Mouse (Mus musculus) kidney, postnatal 0 days (tissue): Measurements from ENCODE around the gene Art4. TPM values are rescaled to one million over a fixed set of nuclear protein-coding genes. Genes with fewer than 3 reads are reported as not detected.
A peak's percentile ranks its signal among the peaks of the same experiment; 100 is the strongest.

Experiments
- ATAC-seq: fragments of 200-750 bp; cut with Nextera tagmentation; replicated peaks from 2 replicates; pipeline ENCODE4 v1.8.0; 2017; ENCODE audit warnings: low read depth, moderate number of reproducible peaks, moderate TSS enrichment, moderate library complexity; ENCODE audit not compliant: low FRiP score
- DNase-seq: peaks from one replicate; pipeline ENCODE4 v3.0.0-alpha.2; 2016; ENCODE audit warnings: low spot score
- H3K27ac ChIP-seq: fragments of 300-500 bp; sonication (generic); 2 replicates; pipeline ENCODE4 v1.5.1; 2014; ENCODE audit warnings: mild to moderate bottlenecking
- H3K27me3 ChIP-seq: fragments of 300-500 bp; sonication (generic); 2 replicates; pipeline ENCODE4 v1.6.1; 2014; ENCODE audit warnings: low read length, mixed read lengths; ENCODE audit not compliant: insufficient read depth
- H3K36me3 ChIP-seq: fragments of 300-500 bp; sonication (generic); 2 replicates; pipeline ENCODE4 v1.6.1; 2014; ENCODE audit warnings: low read length, mixed read lengths; ENCODE audit not compliant: insufficient read depth
- H3K4me1 ChIP-seq: fragments of 300-500 bp; sonication (generic); replicated peaks from 2 replicates; pipeline ENCODE4 v1.6.1; 2014; ENCODE audit warnings: antibody characterized with exemption, low read length, mixed read lengths; ENCODE audit not compliant: insufficient read depth
- H3K4me2 ChIP-seq: fragments of 300-500 bp; sonication (generic); 2 replicates; pipeline ENCODE4 v1.6.1; 2014; ENCODE audit warnings: mild to moderate bottlenecking, low read length, moderate library complexity, mixed read lengths
- H3K4me3 ChIP-seq: fragments of 300-500 bp; sonication (generic); replicated peaks from 2 replicates; pipeline ENCODE4 v1.5.1; 2014; ENCODE audit warnings: low read depth, low read length
- H3K9ac ChIP-seq: fragments of 300-500 bp; sonication (generic); 2 replicates; pipeline ENCODE4 v1.6.1; 2014; ENCODE audit warnings: low read depth, low read length
- H3K9me3 ChIP-seq: fragments of 300-500 bp; sonication (generic); replicated peaks from 2 replicates; pipeline ENCODE4 v1.6.1; 2016; ENCODE audit warnings: low read length, inconsistent platforms, mixed read lengths
- CTCF ChIP-seq: IDR thresholded peaks from 2 replicates; pipeline ENCODE4 v1.5.1; 2016; ENCODE audit warnings: antibody characterized with exemption, low read depth, mild to moderate bottlenecking, moderate library complexity
- whole genome bisulfite sequencing: fragments of 180-500 bp; shearing (Covaris S2); extraction: QIAGEN DNeasy Blood & Tissue Kit; methylation state at CpG from one replicate; pipeline ENCODE4 v1.1.7; 2014; 5-methylcytosine and 5-hydroxymethylcytosine counted together
- polyA plus RNA-seq: library from polyadenylated mRNA; unstranded; fragments of >200 nt; fragmentation: Nextera tagmentation; extraction: Ambion mirVana; gene quantifications from 2 replicates; pipeline ENCODE4 v1.2.1, GENCODE M21; 2015

The Art4 gene
- polyA plus RNA-seq, 1 experiment from 2014 or later: 7.4 TPM

DNA sequence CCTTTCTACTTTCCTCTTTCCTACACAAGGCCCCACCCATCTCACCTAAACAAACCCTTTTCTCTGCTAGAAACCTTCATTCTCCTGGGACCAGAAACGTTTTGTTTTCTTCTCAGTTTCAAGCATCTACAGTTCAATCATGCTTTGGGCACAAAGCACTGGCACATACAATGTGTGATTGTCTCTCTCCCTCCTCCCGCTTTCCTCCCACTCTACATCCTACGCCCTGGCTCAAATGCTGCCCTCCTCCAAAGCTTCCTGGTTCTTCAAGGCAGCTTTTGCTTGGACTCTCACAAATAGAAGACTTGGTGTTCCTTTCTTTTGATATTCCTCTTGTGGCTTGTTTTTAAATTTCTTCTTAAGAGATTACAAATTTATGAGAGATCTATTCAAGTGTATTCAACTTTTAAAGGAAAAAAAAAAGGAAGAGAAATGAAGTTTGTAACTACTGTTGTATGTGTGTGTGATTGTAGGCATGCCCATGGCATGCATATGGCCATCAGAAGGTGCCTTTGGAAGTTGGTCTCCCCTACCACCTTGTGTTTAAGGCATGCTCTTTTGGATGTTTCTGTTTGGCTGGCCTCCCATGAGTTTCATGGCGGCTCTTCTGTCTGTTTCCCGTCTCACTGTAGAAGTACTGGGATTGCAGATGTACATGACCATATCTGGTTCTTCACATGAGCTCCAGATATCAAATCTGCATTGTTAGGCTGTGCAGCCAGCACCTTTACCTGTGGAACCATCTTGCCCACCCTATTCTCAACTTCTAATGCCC lies 11.6 kb downstream of the Art4 start:
- H3K27ac ChIP-seq: no peak overlapping the region
- no peak for TF ChIP-seq CTCF
- DNase-seq (no peak), ATAC-seq (no peak)
- no peaks in the 10 kb centered on the region for H3K4me1 ChIP-seq
- no peaks in the 10 kb centered on the region for H3K36me3 ChIP-seq
- no peak overlapping the region for H3K4me2 ChIP-seq
- H3K4me3 ChIP-seq: no peak overlapping the region
- WGBS: 71% methylated on average over 5 of the region's 5 CpGs
- H3K9ac ChIP-seq: no peak overlapping the region
- H3K9me3 ChIP-seq: no peaks in the 10 kb centered on the region
- H3K27me3 ChIP-seq: no peaks in the 10 kb centered on the region

DNA sequence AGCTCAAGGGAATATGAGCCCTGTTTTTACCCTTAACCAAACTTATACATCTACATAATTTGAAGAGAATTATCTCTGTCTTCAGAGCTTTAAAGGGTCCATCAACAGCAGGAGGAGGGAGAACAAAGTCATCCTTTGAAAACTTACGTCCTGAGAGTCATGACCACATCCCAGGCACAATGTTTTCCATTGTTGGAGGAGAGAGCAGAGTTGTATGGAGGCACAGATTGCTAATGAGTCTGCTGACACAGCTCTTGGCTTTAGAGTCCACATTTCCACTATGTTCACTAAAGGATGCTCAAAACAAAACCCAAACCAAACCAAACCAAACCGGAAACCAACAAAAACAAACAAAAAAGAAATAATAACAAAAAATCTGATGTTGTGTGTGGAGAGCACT lies 12.6 kb downstream of the Art4 start:
- Histone ChIP-seq H3K36me3 (no peaks in the 10 kb centered on the region), H3K27me3 (no peaks in the 10 kb centered on the region), H3K27ac (no peak overlapping the region), H3K4me1 (no peaks in the 10 kb centered on the region), H3K4me2 (no peak overlapping the region), H3K4me3 (no peak overlapping the region), H3K9me3 (no peaks in the 10 kb centered on the region), H3K9ac (no peak overlapping the region)
- WGBS: 76% methylated on average over 2 of the region's 2 CpGs
- ATAC-seq (no peak), DNase-seq (no peak)
- no peak for TF ChIP-seq CTCF

DNA sequence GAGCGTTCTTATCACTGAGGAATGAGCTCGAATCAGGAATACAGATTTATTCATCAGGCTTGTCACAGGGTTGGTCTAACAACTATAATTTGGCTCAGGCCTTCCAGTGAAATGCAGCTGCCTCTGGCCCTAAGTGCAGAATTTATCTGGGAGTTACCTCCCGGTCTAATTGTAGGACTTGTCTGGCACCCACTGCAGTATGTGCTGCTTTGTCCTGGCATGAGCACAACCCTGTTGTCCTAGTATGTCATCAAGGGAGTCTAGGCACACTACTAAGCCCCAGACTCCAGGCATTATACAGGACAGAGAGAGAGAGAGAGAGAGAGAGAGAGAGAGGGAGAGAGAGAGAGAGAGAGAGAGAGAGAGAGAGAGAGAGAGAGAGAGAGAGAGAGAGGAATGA lies 20.2 kb downstream of the Art4 start:
- Histone ChIP-seq H3K9me3 (no peaks in the 10 kb centered on the region), H3K27me3 (no peaks in the 10 kb centered on the region), H3K27ac (no peak overlapping the region), H3K9ac (no peak overlapping the region), H3K4me1 (no peaks in the 10 kb centered on the region), H3K36me3 (no peaks in the 10 kb centered on the region), H3K4me2 (no peak overlapping the region), H3K4me3 (no peak overlapping the region)
- ATAC-seq (no peak), DNase-seq (no peak)
- 82% methylated on average over 3 of the region's 3 CpGs for WGBS
- TF ChIP-seq CTCF: no peak

DNA sequence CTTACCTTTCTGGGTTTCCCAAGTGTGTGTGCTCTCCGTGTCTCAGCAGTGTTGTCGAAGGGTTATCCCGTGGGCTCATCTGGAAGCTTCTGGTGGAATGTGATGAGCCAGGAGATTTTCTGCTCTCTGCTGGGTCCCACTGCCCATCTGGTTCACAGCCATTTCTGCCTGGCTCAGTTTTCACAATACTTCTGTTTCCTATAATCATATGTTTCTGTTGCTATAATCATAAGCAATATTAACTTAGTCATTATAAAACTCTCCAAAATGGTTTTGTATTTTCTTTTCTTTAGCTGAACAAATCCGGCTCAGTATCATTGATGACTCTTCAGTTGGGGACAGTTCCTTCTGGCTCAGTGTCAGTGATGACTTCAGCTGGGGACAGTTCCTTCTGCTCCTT lies 22.2 kb downstream of the Art4 start, which contains the start of gene Smco3:
TSS of gene Smco3 (minus strand) at position 101 of the 400 bp plus-strand sequence.
- no peaks in the 10 kb centered on the region for H3K36me3 ChIP-seq
- H3K9ac ChIP-seq: no peak within 1 kb of the TSS
- no peak within 1 kb of the TSS for H3K4me3 ChIP-seq
- DNase-seq (no peak), ATAC-seq (no peak)
- H3K9me3 ChIP-seq: no peaks in the 10 kb centered on the region
- no peaks in the 10 kb centered on the region for H3K4me1 ChIP-seq
- no peak for TF ChIP-seq CTCF
- 38% methylated on average over 4 of the region's 4 CpGs for WGBS
- H3K4me2 ChIP-seq: 0 out of 2 replicates have a peak within 1 kb of the TSS, but pooled peaks have one; percentile 2
- no peak within 1 kb of the TSS for H3K27ac ChIP-seq
- H3K27me3 ChIP-seq: no peaks in the 10 kb centered on the region

DNA sequence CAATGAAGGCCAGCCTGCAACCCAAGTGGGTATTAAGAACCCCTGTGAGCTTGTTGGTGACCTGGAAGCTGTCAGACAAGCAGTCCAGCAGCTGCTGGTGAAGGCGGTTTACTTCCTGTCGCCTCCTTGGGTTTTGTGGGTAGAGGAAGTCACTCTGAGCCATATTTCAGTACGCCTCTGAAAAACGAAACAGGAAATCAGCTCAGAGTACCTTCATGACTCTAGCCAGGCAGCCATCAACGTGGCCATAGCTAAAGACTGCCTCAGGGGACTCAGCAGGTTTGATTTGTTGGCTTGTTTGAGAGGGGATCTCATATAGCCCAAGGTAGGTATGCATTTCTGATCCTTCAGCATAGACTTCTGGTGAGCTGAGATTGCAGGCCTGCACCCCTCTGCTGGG lies 25.8 kb downstream of the Art4 start:
- DNase-seq: no peak
- WGBS: 66% methylated on average over 5 of the region's 5 CpGs
- H3K27me3 ChIP-seq: no peaks in the 10 kb centered on the region
- H3K27ac ChIP-seq: no peak overlapping the region
- H3K4me2 ChIP-seq: no peak overlapping the region
- H3K9me3 ChIP-seq: no peaks in the 10 kb centered on the region
- no peak overlapping the region for H3K9ac ChIP-seq
- H3K4me3 ChIP-seq: no peak overlapping the region
- no peak for ATAC-seq
- 0 out of 2 replicates have a peak, but pooled peaks cover 2% of the 10 kb centered on the region for H3K4me1 ChIP-seq
- TF ChIP-seq CTCF: no peak
- no peaks in the 10 kb centered on the region for H3K36me3 ChIP-seq

DNA sequence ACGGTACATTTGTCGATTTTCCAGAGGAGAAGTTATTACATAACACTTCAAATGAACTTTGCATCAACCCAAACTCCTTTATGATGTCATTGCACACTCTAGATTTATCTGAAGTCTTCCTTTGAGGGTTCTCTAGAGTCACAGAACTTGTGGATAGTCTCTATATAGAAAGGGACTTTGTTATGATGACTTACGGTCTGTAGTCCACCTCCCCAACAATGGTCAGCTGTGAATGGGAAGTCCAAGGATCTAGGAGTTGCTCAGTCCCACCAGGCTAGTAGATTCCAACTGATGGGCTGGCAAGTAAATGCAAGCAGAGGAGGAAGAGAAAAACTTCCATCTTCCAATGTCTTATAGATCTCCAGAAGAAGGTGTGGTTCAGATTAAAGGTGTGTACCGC lies 28.9 kb downstream of the Art4 start:
- ATAC-seq: no peak
- no peaks in the 10 kb centered on the region for H3K9me3 ChIP-seq
- 0 out of 2 replicates have a peak overlapping the region, but pooled peaks have one; percentile 31 for H3K27ac ChIP-seq
- DNase-seq: no peak
- H3K4me1 ChIP-seq: 0 out of 2 replicates have a peak, but pooled peaks cover 5% of the 10 kb centered on the region
- H3K4me2 ChIP-seq: peak overlapping the region; percentile 56
- peaks cover 13% of the 10 kb centered on the region; the same call in 1 of the 2 replicates for H3K36me3 ChIP-seq
- TF ChIP-seq CTCF: no peak
- no peak overlapping the region for H3K9ac ChIP-seq
- H3K27me3 ChIP-seq: no peaks in the 10 kb centered on the region
- 31% methylated on average over 4 of the region's 4 CpGs for WGBS
- peak overlapping the region; percentile 33 for H3K4me3 ChIP-seq
